Mouse (Mus musculus): ENCODE measurements around the gene Pced1a. TPM values are rescaled to one million over a fixed set of nuclear protein-coding genes. Genes with fewer than 3 reads are reported as not detected.
A peak's percentile ranks its signal among the peaks of the same experiment; 100 is the strongest.

Pced1a gene
- total RNA-seq, 2 experiments from 2014 or later = 5.2 to 5.4 TPM

DNA sequence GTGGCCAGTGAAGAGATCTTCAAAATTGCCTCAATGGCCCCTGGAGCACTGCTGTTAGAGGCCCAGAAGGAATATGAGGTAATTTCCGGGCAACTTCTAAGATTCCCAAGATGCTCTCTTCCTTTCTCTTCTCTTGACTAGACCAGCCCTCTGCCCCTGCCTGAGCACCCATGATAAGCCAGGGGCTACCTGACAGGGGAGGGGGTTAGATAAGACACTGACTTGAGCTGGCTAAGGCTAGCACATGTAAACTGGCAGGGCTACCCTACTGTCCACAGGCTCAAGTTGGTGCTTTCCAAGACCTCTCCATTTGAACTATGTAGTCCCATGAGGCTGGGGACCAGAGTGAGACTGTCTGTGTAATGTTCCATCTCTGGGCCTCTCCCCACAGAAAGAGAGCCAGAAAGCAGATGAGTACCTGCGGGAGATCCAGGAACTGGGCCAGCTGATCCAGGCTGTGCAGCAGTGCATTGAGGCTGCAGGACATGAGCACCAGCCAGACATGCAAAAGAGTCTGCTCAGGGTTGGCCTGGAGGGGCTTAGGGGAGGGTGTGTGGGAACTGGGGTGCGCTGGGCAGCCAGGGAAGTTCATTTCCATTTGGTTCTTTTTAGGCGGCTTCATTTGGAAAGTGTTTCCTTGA is 15.5 kb upstream of the Pced1a start:
- intact Hi-C loops (cut with DNase I) = no loop called here
- DNase-seq (ENCODE audit: low spot score) = no peak

GRCm38 (mm10) chr2:130438861-130439260 is 14.4 kb upstream of the Pced1a start:
- intact Hi-C loops (cut with DNase I) = no loop called here
- DNase-seq (ENCODE audit: low spot score) = no peak

DNA sequence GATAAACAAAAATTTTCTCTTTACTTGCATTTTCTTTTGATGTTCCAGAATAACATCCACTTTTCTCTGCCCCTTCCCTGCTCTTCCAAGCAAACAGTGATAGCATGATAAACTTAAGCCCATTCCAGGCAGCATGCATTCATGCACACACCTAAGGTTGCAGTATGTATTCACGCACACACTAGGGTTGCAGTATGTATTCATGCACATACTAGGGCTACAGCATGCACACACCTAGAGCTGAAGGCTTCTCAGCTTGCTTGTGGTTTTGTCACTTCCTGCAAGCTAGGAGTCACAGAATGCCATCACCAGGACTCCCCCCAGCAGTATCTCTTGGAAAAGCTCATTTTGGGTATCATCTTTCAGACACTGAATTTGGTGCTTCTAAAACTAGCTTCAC is 12.3 kb upstream of the Pced1a start:
- DNase-seq (ENCODE audit: low spot score) = no peak
- intact Hi-C loops (cut with DNase I) = no loop called here

GRCm38 (mm10) chr2:130433152-130433551 is 8.7 kb upstream of the Pced1a start:
- intact Hi-C loops (cut with DNase I) = no loop called here
- no peak for DNase-seq (ENCODE audit: low spot score)

- intact Hi-C loops (cut with DNase I) = no loop called here
- DNase-seq (ENCODE audit: low spot score) = no peak
These were observed 7.7 kb upstream of the Pced1a start for GRCm38 (mm10) chr2:130432157-130432556.

- no peak for DNase-seq (ENCODE audit: low spot score)
- intact Hi-C loops (cut with DNase I) = no loop called here
These were observed 6.0 kb upstream of the Pced1a start for GRCm38 (mm10) chr2:130430484-130430883.

GRCm38 (mm10) chr2:130429851-130430250 is 5.3 kb upstream of the Pced1a start:
- DNase-seq (ENCODE audit: low spot score) = no peak
- intact Hi-C loops (cut with DNase I) = loop anchor here (10.0 kb wide), 1 partner anchor 235 kb away; the partner anchor contains the start of genes Ddrgk1 and Itpa

GRCm38 (mm10) chr2:130425112-130425511 is 611 bp upstream of the Pced1a start:
- no peak for DNase-seq (ENCODE audit: low spot score)
- intact Hi-C loops (cut with DNase I) = loop anchor here (2.0 to 10.0 kb wide), 2 partner anchors 26 to 240 kb away; partner anchors contain the start of genes Ddrgk1, Itpa and Ptpra

GRCm38 (mm10) chr2:130423397-130424125 is 940 bp downstream of the Pced1a start:
- DNase-seq (ENCODE audit: low spot score) = peak; percentile 53

DNA sequence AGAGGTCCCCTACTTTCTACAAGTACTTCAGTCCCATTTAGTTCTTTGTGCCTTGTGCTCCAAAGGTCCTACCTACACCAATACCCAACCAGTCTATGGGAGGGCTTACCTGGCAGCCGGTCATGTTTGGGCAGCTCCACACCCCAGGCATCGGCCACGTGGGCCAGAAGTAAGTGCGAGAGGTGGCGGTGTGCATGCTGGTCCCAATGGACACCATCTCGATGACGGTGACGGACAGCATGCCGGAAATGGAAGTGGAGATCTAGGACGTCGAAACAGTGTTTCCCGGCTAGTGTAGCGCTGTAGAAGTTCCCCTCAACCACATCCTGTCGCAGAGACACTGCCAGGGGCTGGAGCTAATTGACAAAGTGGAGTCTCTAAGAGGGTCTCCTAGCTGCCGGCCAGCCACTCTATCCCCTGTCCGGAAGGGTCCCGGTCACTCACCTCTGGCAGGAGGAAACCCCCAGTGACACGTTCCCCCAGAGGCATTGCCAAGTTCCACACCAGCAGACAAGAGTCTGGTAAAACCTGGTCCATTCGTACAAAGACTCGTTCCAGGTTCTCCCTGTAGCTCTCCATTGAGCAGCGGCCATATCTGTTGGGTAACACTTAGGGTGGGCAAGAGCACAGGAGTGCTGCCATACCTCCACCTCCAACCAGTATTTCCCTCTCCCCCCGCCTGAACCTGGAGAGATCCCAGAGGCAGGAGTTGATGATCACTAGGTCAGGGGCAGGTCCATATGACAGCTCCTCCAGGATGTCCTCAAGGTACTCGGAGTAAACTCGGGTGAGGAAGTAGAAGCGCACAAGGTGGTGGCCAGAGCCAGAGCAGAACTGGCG is 2.5 kb downstream of the Pced1a start:
- DNase-seq (ENCODE audit: low spot score) = no peak
- intact Hi-C loops (cut with DNase I) = loop anchor here (10.0 kb wide), 1 partner anchor 243 kb away; the partner anchor contains the start of genes Ddrgk1 and Itpa

More at GRCm38 (mm10) chr2:130423397-130424125, 940 bp downstream of the Pced1a start:
- intact Hi-C loops (cut with DNase I) = loop anchor here (2.0 to 10.0 kb wide), 2 partner anchors 27 to 241 kb away; partner anchors contain the start of genes Ddrgk1, Itpa and Ptpra

GRCm38 (mm10) chr2:130414094-130414856 is 10.2 kb downstream of the Pced1a start:
- no peak for DNase-seq (ENCODE audit: low spot score)
- intact Hi-C loops (cut with DNase I) = loop anchor here (10.0 kb wide), 1 partner anchor 239 kb away; the partner anchor contains the start of gene Snrpb

DNA sequence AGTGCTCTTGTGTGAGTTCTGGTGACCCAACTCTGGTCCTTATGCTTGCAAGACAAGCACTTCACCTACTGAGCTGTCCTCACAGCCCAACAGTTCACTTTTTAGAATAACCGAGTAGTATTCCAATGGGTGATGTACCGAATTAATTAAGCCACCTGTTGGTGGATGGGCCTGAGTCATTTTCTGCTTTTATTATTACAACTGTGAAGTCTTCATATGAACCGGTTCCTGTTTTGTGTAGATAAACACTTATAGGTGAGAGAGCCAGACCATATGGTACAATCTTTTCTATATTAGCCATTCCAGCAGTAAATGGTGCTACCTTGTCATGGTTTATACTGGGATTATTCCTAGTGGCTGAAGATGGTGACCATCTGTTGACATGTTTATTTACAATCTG is 11.7 kb downstream of the Pced1a start:
- DNase-seq (ENCODE audit: low spot score) = no peak
- intact Hi-C loops (cut with DNase I) = loop anchor here (10.0 kb wide), 1 partner anchor 238 kb away; the partner anchor contains the start of gene Snrpb

GRCm38 (mm10) chr2:130411558-130412495 is 12.7 kb downstream of the Pced1a start:
- intact Hi-C loops (cut with DNase I) = loop anchor here (2.0 to 10.0 kb wide), 2 partner anchors 119 to 237 kb away; partner anchors contain the start of gene Snrpb
- peak; percentile 66 for DNase-seq (ENCODE audit: low spot score)

DNA sequence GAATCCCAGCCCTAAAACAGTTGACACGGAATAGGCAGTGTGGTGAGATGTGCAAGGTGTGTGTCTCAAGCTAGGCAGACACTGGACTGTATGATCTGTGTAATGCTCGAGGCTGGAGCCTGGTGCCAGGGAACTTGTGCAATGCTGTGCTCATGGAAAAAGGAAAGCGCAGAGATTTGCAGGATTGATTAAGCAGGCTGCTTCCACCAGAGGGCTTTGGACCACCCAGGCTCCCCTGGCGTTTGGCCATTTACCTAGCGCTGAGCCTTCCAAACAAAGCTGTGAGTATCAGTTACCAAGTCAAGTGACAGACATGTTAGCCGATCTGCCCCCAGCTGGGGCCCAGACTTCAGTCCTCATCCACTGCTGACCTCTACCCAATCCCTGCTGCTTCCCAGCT is 16.3 kb downstream of the Pced1a start:
- DNase-seq (ENCODE audit: low spot score) = no peak
- intact Hi-C loops (cut with DNase I) = no loop called here

GRCm38 (mm10) chr2:130406178-130406577 is 18.3 kb downstream of the Pced1a start, which contains the start of gene Tmem239:
TSS of gene Tmem239 (plus strand) at chr2:130406478.
- intact Hi-C loops (cut with DNase I) = no loop called here
- DNase-seq (ENCODE audit: low spot score) = no peak

- intact Hi-C loops (cut with DNase I) = no loop called here
- DNase-seq (ENCODE audit: low spot score) = no peak
These were observed 19.6 kb downstream of the Pced1a start, which contains the start of the genes Gm28372 and 1700020A23Rik for GRCm38 (mm10) chr2:130404939-130405338. TSS of gene Gm28372 (plus strand) at chr2:130405239. TSS of gene 1700020A23Rik (plus strand) at chr2:130405259.

DNA sequence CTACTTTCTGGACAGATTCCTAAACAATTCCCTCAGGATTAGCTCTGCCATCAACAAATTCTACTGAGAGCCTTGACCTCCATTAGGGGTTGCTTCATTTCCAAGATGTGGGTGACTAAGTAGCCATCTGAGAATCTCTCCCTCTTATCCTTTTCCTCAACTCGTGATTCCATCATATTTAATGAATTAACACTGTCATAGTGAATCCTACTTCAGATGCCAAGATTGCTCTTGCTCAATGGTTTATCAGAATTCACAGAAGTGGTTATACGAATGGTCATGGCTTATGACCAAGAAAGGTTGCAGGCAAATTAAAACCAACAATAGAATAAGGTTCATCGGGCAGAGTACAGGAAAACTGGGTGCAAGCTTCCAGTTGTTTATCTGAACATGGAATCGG is 22.6 kb downstream of the Pced1a start:
- intact Hi-C loops (cut with DNase I) = no loop called here
- no peak for DNase-seq (ENCODE audit: low spot score)

DNA sequence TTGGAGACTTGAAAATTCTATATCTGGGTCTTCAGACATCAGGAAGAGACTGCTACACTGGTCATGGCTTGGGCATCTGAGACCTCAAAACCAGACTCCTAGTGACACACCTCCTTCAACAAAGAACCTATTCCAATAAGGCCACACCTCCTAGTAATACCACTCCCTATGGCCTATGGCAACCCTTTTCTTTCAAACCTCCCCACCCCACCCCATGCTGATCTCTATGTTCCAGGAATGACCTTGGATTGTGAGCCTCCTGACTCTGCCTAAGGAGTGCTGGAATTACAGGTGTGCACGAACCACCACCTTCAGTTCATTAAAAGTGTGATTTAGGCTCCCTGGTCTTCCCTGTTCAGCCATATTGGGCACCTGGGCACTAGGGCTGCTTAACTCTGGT is 24.5 kb downstream of the Pced1a start:
- intact Hi-C loops (cut with DNase I) = no loop called here
- no peak for DNase-seq (ENCODE audit: low spot score)

Data from heart, postnatal 25 days (tissue).